Mouse (Mus musculus) monocyte, adult 5-6 weeks (primary cell): ENCODE results near the gene Fgd6. TPM values are rescaled to one million over a fixed set of nuclear protein-coding genes. Genes with fewer than 3 reads are reported as not detected.

Experiments
- ATAC-seq: fragments of 153-309, 156-312 bp; replicated peaks from 2 replicates; pipeline ENCODE4 v1.8.0; 2017; ENCODE audit warnings: mild to moderate bottlenecking; ENCODE audit not compliant: low TSS enrichment, insufficient number of reproducible peaks, severe bottlenecking, poor library complexity, low FRiP score
- total RNA-seq: library from RNA; stranded (forward); fragments of 200-1000, 200-491, 200-594 nt; gene quantifications from 3 replicates; pipeline ENCODE4 v1.2.3, GENCODE M21; 2017

The Fgd6 gene
- total RNA-seq, 1 experiment from 2014 or later, result 1.5 TPM

DNA sequence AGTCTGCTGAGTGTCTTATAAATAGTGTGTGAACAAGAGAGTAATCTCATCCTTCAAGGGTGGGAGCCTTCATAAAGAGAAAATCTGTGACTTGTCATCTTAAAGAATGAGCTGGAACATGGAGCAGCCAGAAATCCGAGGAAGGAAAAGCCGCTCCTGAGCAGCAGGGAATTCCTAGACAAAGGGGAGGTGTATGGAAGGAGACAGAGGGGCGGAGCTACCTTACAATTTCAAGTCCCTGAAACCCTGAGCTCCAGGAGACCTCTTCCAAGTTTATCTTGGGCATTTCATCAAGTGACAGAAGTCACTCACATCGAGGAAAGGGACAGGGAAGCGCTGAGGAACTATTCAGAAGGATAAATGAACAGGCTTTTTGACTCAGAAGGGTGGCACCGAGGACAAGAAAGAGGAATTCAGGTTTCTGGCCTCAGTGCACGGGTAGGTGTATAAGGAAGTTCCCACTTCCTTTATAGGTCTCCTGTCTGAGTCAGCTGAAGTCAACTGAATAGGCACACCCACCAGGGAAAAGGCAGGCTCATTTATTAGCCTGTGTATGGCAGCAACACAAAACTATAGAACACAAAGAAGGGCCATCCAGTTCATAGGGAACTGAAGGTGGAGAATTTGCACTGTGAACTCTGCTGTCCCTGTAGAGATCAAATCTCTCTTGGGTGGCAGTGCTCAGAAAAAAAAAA is 46.4 kb downstream of the Fgd6 start:
- peak; percentile 40; the same call in 1 of the 2 replicates for ATAC-seq

DNA sequence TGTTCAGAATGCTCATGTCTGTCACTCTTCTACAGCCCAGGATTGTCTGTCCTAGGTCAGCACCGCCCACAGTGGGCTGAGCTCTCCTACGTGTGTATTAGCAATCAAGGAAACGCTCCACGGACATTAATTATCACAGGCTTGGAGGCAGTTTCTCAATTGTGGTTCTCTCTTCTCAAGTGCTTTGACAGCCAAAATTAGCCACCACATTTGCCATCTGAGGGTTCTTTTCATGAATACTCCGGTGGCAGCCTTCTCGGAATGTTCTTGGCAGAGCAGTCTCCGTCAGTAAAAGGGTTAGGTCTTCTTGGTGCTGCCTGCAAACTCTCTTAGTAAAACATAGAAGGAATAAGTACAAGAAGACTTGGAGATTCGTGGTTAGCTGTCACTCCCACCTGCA is 50.5 kb downstream of the Fgd6 start:
- no peak for ATAC-seq

DNA sequence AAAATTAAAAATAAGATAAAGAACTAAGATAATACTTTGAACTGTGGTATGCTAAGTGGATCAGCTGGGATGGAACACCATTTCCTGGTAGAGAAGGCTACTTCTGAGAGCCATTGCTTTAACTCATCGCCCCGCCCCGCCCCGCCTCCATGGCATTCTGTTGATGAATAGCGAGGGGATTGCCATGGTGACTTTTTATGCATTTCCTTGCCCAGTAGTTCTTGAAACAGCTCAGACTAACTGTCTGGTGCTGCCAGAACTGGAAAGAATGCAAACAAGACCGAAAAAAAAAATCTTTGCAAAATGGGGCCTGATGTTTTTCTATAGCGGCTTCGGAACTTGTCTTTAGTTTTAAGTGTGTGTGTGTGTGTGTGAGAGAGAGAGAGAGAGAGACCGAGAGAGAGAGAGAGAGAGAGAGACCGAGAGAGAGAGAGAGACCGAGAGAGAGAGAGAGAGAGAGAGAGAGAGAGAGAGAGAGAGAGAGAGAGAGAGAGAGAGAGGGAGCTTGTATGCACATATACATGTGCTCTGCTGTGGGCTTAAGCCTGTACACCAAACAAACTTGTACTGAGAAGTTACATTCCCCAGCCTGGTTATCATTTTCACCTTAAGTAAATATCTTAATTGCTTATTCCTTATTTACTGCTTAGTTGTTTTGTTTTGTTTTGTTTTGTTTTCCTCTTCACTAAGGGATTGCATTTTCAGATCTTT is 51.7 kb downstream of the Fgd6 start:
- no peak for ATAC-seq

DNA sequence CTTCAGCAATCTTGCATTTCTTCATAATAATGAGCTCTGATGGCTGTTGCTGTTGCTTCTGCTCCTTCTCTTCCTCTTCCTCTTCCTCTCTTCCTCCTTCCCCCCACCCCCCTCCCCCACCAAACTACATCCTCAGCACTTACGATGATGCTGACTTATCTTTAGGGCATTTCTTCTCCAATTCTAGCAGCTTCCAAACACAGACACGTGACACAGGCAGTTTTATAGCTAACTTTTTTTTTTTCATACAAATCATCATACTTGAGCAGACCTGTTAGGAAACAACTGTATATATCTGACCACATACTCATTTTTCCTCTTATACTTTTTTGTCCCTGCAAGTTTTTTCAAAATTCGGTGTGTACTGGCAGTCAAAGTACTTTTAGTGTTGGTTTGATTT is 54.2 kb downstream of the Fgd6 start:
- ATAC-seq, result no peak

DNA sequence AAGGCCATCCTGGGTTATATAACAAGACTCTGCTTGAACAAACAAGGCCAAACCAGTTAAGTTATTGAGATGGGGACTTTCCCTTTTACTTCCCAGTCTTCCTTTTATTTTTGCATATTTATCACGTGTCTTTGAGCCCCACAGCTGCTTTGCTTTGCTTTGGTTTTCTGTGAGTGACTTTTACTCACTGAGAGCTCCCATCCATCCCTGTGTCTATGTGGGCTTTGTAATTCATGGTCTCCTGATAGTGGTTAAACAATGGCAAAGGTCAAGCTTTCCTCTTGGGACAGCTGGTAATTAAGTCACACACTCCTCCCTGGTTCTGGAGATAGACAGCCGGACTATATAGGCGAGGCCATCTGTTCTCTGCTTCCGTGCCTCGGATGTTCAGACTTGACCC is 57.7 kb downstream of the Fgd6 start:
- no peak for ATAC-seq

DNA sequence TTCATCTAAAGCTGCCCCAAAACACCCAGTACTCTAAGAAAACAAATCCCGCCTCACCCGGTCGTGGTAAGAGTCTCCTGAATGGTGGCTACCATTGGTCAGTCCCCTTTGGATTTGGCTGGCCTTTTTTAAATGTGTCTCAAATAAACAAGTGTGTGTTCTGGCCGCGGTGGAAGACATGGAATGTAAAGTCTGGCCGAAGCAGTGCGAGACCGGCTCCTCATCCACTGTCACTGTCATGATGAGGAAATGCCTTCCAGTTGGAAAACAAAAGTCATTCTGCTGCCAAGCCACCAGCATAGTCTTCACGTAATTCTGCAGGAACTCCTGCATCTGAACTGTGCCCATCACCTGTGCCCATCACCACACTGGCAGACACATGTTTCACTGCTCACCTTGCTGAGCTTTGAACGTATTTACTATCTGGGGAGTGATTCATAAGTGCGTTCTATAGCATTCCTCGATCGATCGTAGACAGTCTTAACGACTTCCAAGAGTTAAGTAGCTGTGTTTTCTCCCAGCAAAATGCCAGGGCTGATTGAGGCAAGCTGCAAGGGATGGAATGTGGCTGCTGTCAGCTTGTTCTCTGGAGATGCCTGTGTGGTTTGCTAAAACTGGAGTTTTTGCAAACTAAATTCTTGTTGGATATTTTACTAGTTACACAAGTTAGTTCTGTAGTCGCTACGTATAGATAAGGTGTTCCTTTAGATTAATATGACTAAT is 60.1 kb downstream of the Fgd6 start:
- ATAC-seq, result no peak

DNA sequence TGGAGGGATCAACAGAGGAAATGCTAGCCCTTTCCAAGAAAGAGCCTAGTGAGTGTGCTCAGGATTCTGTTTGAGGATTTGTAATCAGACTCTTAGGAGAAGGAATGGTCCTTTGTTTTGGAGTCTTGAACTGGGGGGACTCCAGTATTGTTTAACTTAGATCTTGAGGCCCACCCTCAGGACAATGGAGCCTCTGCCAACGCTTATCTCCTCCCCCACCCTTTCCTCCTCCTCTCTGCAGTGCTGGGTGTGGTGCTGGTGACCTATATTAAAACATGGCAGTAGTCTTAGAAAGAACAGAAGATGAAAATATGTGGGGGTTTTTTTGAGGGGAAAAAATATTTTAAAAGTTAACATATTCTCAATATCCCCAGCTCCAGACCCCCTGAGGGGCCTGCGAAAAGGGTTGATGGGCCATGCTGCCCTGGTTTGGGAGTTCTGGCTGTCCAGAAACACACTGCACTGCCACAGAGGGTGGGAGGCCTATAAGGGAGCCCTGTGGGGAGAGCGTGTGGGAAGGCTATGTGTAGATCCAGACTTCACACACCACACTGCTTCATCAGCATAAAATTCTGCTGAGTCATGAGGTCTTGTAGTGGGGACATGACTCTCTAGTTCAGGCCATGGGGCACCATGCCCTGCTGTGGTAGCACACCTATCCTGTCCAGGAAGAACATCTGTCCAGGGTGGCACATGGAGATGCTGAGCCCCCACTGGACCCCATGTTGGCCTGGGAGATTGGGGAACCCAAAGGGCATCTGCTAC is 61.5 kb downstream of the Fgd6 start:
- ATAC-seq, result no peak

DNA sequence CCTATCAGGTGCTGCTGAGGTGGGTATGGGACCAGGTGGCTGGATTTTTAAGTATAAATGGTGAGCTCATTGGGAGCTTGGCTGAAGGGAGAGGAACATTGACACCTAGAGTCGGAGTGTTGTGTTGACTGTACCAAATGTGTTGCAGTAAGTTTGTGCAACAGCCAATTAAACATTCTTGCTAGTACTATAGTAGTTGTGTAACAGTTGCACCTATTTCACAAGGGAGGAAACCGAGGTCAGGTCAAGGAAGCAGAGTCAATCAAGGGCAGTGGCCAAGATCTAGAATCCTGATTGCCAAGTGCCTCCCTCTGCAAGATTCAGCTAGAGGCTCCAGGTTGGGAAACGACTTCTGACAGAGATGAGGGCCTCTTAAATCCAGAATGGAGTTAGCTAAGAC is 62.3 kb downstream of the Fgd6 start:
- no peak for ATAC-seq

DNA sequence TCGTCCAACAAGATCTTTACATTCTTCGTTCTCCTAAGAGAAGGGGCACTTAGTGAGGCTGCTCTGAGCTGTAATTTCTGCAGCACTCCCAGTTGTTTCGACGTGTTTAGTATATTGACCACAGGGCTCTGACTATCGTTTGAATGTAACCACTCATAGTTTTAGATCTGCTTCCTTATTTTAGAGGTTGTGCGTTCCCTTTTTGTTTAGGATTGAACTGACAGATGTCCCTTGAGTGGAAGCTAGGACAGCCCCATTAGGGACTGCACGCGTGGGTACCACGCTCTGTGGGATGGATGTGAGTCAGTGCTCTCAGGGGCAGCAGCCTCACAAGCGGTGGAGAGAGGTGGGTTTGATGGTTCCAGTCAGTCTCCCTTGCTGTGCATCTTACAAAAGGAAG is 69.7 kb downstream of the Fgd6 start:
- ATAC-seq, result no peak

DNA sequence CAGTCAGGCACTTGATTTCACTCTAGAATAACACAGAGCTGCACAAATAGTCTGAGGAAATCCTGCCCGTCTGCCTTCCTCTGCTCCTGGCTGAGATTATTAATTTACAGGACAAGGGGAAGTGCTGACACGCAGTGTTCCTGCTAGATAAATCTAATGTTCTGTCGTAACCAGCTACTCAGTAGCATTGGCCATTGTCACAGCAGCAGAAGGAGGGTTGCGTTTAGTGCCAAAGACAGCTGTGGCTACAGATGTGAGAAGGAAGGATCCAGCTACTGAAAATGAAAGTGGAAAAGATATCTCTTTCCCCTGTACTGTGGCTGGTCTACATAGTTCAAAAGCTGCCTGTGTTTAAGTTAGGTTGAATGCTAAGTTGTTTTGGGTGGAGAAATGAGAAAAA is 71.4 kb downstream of the Fgd6 start:
- ATAC-seq, result no peak

DNA sequence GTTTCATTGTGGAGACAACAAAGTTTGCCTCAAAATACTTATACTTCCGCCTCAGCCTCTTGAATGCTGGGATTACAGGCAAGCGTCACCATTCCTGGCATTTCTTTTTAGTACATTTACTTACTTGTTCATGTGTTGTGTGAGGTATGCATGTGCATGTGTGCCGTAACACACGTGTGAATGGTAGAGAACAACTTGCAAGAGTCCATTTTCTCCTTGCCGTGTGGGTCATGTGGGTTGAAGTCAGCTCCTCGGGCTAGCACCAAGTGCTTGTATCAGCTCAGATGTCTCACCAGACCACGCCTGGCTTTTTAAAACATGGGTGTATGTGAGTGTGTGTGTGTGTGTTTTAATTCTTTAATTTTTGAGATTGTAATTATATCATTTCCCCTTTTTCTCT is 71.8 kb downstream of the Fgd6 start:
- no peak for ATAC-seq

DNA sequence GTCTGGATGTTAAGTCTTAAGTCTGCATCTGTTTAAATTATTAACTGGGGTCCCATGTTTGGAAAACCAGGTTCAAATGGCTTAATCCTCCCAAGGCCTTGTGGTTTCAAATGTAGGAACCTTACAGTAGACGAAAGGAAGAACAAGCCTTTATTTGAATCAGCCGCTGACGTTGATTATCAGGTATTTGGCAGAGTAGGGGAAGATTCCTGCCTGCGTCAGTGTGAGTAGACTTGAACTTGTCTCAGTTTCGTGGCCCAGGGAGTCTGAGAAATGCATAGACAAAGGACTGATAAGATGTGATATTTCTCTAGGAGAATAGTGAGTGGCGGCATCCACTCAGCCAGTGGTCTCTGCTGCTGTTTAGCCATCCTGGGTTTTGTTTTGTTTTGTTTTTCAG is 73.0 kb downstream of the Fgd6 start:
- ATAC-seq, result no peak

DNA sequence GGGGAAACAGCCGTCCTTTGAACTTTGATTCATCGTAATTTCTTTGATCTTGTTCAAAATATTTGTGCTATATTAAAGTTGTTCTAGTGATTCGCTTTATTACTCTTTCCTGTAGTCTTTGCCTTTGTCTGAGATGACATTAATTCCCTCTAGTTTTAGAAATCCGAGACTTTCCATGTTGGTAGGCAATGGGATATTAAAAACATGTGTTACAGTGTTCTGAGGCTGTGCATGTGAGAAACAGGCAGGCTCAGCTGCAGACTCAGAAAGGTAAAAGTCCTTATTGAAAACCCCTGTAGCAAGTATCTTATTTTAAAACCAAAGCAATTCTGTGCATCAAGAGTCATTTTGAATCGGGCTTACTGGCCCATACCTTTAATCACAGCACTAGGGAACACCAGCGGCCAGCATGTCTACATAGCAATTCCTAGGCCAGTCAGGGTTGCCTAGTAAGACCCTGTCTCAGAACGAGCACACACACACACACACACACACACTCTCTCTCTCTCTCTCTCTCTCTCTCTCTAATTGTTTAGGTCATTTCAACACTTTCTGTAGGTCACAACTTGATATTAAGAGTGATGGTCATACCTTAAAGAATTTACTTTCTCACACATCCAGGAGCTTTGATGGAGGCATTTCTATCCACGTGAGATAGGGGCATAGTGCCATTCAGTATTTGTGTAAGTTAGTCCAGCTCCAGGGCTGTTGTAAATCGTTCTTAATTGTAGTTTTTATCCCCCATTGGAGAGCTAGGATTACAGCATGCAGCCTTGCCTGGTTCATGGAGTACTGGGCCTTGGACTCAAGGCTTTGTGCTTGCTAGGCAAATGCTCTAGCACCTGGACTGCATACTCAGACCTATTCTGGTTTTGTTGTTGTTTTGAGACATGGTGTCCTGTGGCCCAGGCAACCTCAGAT is 75.3 kb downstream of the Fgd6 start:
- no peak for ATAC-seq

DNA sequence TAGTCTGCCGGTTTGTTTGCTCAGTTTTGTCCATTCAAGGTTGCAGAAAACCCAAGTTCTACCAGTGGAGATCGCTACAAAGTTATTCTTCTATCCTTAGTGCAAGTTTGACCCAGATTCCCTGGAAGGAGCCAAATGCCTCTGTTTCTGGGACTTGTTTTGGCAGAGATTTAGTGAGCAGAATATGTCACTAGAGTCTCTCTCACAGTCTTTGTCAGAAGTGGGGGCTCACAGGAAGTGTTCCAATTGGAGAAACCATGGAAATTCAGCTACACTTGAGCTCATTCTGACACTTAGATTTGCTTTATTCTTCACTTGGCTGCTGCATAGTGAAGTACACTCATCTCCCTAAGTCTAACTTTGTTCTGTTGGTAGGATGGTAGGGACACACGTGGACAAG is 76.4 kb downstream of the Fgd6 start:
- no peak for ATAC-seq

DNA sequence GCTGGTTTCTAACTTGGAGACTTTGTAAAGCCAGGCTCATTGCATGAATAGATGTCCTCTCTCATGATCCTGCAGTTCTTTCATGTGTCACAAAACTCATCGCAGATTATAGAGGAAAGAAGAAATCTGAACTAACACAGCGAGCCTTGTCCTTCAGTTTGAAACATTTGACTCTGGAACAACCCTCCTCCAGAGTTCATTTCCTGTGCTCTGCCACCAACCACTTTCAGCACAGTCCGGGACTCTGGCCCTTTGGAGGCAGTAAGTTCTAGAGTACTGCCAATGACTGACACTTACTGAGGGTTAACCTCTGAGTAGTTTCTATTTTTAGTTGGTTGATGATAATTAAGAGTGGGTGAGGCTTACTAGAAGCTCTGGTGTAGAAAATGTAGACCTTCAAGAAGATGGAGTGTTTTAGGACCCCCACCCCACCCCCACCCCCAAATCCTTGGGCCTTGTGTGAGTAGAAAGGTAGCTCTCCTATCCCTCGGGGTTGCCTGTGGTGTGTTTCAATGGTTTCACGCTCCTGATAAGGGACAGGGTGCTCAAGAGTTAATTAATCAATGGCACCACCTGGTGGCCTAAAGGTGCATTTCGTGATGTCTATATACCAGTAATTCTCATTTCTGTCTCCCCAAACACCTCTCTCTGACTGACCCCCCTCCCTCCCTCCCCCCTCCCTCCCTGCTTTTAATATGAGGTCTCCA is 80.2 kb downstream of the Fgd6 start:
- peak; percentile 67; the same call in 1 of the 2 replicates for ATAC-seq

DNA sequence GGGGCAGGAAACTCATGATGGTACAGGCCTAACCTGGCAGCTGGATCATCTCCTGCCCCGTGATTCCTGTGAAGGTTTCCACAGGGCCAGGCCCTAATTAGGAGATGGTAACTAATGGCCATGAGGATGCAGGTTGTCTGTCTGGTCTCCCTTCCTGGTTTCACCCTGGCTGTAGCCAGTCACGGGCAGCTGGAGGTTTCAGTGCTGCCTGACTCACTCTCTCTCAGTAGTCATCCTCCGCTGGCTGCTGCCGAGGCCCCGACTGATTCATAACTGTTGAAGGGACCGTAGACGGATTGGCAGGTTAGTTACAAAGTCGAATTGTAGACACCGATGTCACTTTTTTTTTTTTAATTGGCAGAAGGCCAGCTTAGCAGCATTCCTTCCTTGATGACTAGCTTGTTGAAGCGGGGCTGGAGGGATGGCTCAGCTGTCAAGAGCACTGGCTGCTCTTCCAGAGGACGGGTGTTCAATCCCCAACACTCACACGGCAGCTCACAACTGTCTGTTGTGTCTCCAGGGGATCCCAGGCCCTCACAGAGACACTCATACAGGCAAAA is 81.1 kb downstream of the Fgd6 start:
- no peak for ATAC-seq

DNA sequence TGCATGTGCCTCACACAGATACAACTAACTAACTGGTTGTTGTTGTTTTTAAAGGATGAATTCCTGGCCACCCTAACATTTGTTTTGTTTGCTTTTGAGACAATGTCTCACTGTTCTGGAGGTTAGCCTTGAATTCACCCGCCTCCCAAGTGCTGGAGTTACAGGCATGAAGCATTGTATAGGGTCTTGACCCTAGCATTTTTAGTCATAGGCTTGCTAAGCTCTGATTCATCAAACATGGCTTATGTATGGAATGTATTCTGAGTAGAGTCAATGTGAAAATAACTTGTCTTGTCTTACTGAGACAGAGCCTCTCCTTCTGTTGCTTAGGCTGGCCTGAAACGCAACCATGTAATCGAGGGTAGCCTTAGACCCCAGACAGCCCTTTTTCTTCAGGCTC is 82.1 kb downstream of the Fgd6 start:
- ATAC-seq, result no peak
